Mouse (Mus musculus) erythroid progenitor cell, adult 5-6 weeks (primary cell): ENCODE data around the gene Zfp113. TPM values are rescaled to one million over a fixed set of nuclear protein-coding genes. Genes with fewer than 3 reads are reported as not detected.

ENCODE experiments used
- ATAC-seq: replicated peaks from 2 replicates; pipeline ENCODE4 v1.8.0; 2016; ENCODE audit warnings: moderate number of reproducible peaks, mild to moderate bottlenecking, moderate TSS enrichment, inconsistent platforms; ENCODE audit not compliant: poor library complexity, low FRiP score, severe bottlenecking
- total RNA-seq, 2 experiments: library from RNA; stranded (forward) in 1 of 2; stranded (reverse) in 1 of 2; fragments of 150-400 nt in 1 of 2; fragments of 186-747, 209-891 nt in 1 of 2; gene quantifications; 2 replicates each; pipeline versions ENCODE4 v1.2.3 to v1.2.4; 2015 to 2017; ENCODE audit warnings: low replicate concordance in 2 of 2

The Zfp113 gene
- total RNA-seq (2015; ENCODE audit: low replicate concordance) = 3.4 and 8.6 TPM in 2 replicates
- total RNA-seq (2017; ENCODE audit: low replicate concordance) = 2.0 and 4.1 TPM in 2 replicates

- ATAC-seq = peak; percentile 95
Measured at GRCm38 (mm10) chr5:138155443-138155976, at the start of gene Zfp113. Zfp113 (minus strand) TSS chr5:138155744.

GRCm38 (mm10) chr5:138202086-138202485, 46.5 kb upstream of the Zfp113 start:
- no peak for ATAC-seq

- ATAC-seq = no peak
Measured at GRCm38 (mm10) chr5:138199576-138199975, 44.0 kb upstream of the Zfp113 start.

GRCm38 (mm10) chr5:138195463-138195862, 39.9 kb upstream of the Zfp113 start:
- no peak for ATAC-seq

GRCm38 (mm10) chr5:138194755-138195345, 39.3 kb upstream of the Zfp113 start:
- ATAC-seq = peak; percentile 32; the same call in 1 of the 2 replicates

GRCm38 (mm10) chr5:138193771-138194727, 38.5 kb upstream of the Zfp113 start, which contains the start of gene Mblac1:
Mblac1 (plus strand) TSS chr5:138194314.
- ATAC-seq = peak; percentile 92

- peak; percentile 86 for ATAC-seq
Measured at GRCm38 (mm10) chr5:138187661-138188306, 32.2 kb upstream of the Zfp113 start.

GRCm38 (mm10) chr5:138186950-138187638, 31.6 kb upstream of the Zfp113 start, which contains the start of the genes Taf6 and Cnpy4:
Taf6 (minus strand) TSS chr5:138187451.
Cnpy4 (plus strand) TSS chr5:138187485.
- peak; percentile 86 for ATAC-seq

- ATAC-seq = no peak
Measured at GRCm38 (mm10) chr5:138173217-138173616, 17.7 kb upstream of the Zfp113 start.

- ATAC-seq = peak; percentile 85
Measured at GRCm38 (mm10) chr5:138171695-138172491, 16.3 kb upstream of the Zfp113 start, which contains the start of the genes Ap4m1 and Mcm7. Ap4m1 (plus strand) TSS chr5:138172002. Mcm7 (minus strand) TSS chr5:138172422.

- peak; percentile 81 for ATAC-seq
Measured at GRCm38 (mm10) chr5:138170936-138171561, 15.5 kb upstream of the Zfp113 start.

GRCm38 (mm10) chr5:138165594-138165993, 10.1 kb upstream of the Zfp113 start:
- ATAC-seq = no peak

GRCm38 (mm10) chr5:138163610-138164009, 8.1 kb upstream of the Zfp113 start:
- no peak for ATAC-seq

GRCm38 (mm10) chr5:138163046-138163445, 7.5 kb upstream of the Zfp113 start:
- no peak for ATAC-seq

- ATAC-seq = peak; percentile 97
Measured at GRCm38 (mm10) chr5:138160842-138161665, 5.5 kb upstream of the Zfp113 start, which contains the start of gene Cops6. Cops6 (plus strand) TSS chr5:138161071.

GRCm38 (mm10) chr5:138160224-138160762, 4.7 kb upstream of the Zfp113 start:
- no peak for ATAC-seq

GRCm38 (mm10) chr5:138154390-138154789, 1.2 kb downstream of the Zfp113 start:
- no peak for ATAC-seq
